Mouse (Mus musculus) ovary, adult 18-20 months (tissue): ENCODE results near the gene Galns.
"Not testable (repeated sequence)": the region's sequence is repeated elsewhere in the genome, so short reads cannot be mapped to it uniquely, and the experiment has no call there.

Source experiments
- DNase-seq: peaks from one replicate; pipeline ENCODE4 v3.0.0; 2022; ENCODE audit warnings: low spot score, mixed read lengths

Gene Galns

GRCm38 (mm10) chr8:122635878-122636802 lies 24.9 kb upstream of the Galns start:
- DNase-seq: no peak

- DNase-seq: no peak
Measured at GRCm38 (mm10) chr8:122633205-122633604, 21.9 kb upstream of the Galns start.

GRCm38 (mm10) chr8:122632134-122632533 lies 20.9 kb upstream of the Galns start:
- DNase-seq: not testable (repeated sequence)

- DNase-seq: no peak
Measured at GRCm38 (mm10) chr8:122630696-122631095, 19.4 kb upstream of the Galns start.

GRCm38 (mm10) chr8:122629388-122629787 lies 18.1 kb upstream of the Galns start:
- no peak for DNase-seq

- DNase-seq: no peak
Measured at GRCm38 (mm10) chr8:122626896-122627295, 15.6 kb upstream of the Galns start.

GRCm38 (mm10) chr8:122625811-122626210 lies 14.5 kb upstream of the Galns start:
- DNase-seq: no peak

GRCm38 (mm10) chr8:122624653-122625052 lies 13.4 kb upstream of the Galns start:
- DNase-seq: no peak

- DNase-seq: no peak
Measured at GRCm38 (mm10) chr8:122623844-122624642, 12.8 kb upstream of the Galns start.

GRCm38 (mm10) chr8:122622727-122623126 lies 11.5 kb upstream of the Galns start, which contains the start of gene Pabpn1l:
Gene Pabpn1l (minus strand): TSS chr8:122622739.
- DNase-seq: no peak

- no peak for DNase-seq
Measured at GRCm38 (mm10) chr8:122620446-122620845, 9.2 kb upstream of the Galns start.

- DNase-seq: no peak
Measured at GRCm38 (mm10) chr8:122618660-122619378, 7.6 kb upstream of the Galns start.

GRCm38 (mm10) chr8:122617947-122618546 lies 6.8 kb upstream of the Galns start:
- DNase-seq: peak; percentile 43

- DNase-seq: no peak
Measured at GRCm38 (mm10) chr8:122616181-122616905, 5.1 kb upstream of the Galns start.

- no peak for DNase-seq
Measured at GRCm38 (mm10) chr8:122610612-122611277, 518 bp downstream of the Galns start.

GRCm38 (mm10) chr8:122610209-122610608 lies 1.1 kb downstream of the Galns start:
- DNase-seq: no peak

- no peak for DNase-seq
Measured at GRCm38 (mm10) chr8:122606810-122607209, 4.5 kb downstream of the Galns start.

- DNase-seq: no peak
Measured at GRCm38 (mm10) chr8:122605367-122605766, 5.9 kb downstream of the Galns start.

- no peak for DNase-seq
Measured at GRCm38 (mm10) chr8:122604640-122605039, 6.6 kb downstream of the Galns start.

GRCm38 (mm10) chr8:122600666-122601065 lies 10.6 kb downstream of the Galns start:
- DNase-seq: no peak
